Mouse (Mus musculus) cerebellum, adult 9-11 months (tissue): ENCODE results near the gene Rnf26.
A peak's percentile ranks its signal among the peaks of the same experiment; 100 is the strongest.

Experiments used
- DNase-seq: peaks from one replicate; pipeline ENCODE4 v3.0.0; 2022

The Rnf26 gene

DNA sequence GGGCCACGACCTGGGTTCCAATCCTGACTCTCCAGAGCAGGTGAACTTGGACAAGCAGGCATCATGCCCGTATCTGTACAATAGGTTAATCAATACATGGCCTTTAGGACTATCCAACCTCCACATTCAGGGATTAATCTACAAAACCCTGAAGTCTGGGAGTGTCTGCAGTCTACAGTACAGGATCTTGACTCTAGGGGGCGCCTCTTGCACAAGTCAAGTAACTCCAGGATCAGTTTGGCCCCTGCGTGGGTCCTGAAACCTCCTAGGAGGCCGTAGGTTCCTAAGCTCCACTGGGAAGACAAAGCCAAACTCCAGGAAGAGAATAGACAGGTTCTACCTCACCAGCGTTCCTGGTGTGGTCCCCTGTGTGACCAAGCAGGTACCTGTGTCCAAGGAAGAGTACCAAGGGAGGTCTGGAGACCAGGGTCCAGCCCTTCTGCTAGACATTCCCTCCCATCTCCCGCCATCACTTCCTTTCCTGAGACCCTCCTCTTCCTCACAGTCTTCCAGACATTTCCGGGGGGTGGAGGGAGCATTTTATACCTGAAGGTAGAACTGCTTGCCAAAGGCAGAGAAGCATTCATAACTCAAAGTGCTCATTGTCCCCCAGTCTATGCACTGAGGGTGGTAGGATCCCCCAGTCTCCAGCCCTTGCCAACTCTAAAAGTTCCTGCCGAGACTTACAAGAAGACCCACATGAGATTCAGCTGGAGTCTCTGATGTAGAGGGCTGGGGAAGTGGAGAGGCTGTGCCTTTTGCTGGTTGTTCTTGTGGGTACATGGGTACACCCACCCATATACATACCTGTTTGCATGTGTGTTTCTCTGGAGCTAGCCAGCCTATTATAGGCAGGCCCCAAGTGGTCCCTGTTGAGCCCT lies 38.7 kb downstream of the Rnf26 start:
- peak; percentile 77 for DNase-seq

DNA sequence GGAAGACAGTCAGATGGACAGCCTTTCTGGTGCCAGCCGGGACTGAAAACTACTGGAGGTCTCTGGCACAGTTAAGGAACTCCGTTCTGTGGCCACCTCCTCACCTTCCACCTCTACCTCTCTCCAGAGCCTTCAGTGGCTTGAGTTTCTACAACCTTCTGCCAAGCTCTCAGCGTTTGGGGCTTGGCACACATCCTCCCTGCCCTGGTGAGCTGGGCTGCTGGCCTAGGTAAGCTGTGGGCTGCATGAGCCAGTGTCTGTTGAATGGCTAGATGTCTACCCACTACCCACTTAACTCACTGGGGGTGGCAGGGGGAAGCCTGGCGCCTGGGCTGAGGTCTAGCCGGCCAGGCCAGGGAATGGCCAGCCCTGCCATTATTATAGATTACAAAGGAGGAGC lies 40.2 kb downstream of the Rnf26 start:
- DNase-seq: peak; percentile 76

DNA sequence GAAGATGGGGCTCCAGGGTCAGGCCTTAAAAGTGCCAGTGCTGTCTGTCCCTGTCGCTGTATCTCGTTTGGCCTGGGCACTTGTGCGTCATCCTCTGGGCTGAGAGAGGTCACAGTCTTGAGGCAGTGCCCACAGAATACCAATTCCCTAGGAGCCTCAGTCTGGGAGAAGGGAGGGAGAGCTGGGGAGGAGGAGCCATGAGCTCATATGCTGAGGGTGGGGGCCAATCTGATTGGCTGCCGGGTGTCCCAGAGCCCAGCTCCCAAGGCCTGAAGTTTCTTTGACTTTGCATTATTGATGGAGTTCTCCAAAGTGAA lies 40.8 kb downstream of the Rnf26 start:
- peak; percentile 69 for DNase-seq

DNA sequence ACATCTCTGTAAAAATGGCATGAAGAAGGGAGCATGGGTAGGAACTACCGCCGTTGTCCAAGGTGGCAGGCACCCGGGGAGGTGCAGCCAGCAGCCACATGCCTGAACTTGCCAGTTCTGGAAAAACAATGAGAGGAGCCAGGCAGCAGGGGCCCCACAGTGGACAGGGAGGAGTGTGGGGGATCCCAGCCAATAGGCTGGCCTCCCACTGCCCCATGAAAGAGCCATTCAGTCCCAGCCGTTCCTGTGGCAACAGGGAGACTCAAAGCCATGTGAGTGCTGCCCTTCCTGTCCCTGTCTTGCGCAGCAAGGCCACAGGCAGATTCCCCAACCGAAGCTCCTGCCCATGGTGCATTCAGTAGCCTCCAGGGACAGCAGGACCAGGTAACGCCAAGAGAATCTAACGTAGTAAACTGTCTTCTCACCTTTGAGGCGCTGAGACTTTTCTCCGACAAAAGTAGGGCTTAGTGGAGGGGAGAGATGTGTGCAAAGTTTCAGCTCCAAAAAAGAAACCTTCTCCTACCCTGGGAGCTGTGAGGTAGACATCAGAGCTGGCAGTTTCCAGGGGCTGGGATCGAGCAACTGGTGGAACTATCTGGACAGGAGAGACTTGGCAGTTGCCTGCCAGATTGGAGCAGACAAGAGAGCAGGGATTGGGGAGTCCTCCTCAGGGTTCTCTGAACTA lies 41.3 kb downstream of the Rnf26 start:
- DNase-seq: peak; percentile 72

DNA sequence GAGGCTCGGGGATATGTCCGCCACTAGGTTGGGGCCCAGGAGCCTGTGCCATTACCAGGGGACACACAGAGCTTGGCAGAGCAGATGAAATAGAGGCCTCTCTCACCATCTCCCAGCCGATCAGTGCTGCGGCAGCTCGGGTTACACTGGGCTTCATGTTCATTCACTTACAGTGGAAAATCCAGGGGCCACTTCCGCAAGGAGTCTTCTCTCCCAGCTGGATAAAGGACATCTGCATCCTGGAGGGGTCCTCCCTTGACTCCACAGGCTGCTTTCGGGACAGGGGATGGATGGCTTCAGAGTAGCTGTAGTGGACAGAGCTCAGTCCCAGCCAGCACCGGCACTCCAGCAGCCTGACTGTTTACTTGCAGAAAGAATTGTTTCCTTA lies 42.5 kb downstream of the Rnf26 start:
- no peak for DNase-seq

DNA sequence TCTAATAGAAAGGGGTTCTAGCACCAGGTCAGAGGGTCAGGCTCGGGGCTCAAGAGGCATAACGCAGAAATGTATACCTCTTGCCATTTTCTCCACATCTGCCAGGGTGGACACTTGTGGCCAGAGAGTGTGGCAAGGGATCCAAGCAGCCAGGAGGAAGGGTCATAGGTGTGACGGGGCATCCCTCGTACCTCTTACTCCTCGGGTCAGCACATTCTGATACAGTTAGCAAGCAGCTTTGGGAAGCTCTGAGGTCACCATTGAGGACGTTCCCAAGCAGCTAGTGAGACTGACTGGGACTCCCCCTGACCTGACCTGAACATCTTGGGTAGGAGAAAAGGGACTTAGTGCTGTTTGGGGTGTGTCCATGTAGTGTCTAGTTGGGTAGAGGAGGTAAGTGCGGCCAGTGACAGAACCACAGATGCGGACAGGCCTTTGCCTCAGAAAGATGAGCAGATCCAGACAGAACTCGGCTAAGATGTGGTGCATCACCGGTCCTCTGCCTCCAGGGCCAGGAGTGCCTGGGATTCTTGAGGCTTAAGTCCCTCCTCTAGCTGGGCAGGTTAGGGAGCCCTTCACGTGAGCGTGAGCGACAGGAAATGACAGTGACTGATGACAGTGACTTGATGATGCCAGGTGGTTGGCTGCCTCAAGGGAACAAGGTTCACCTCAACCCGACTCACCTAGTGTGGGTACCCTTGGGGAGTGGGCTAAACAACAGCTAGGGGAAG lies 43.0 kb downstream of the Rnf26 start:
- DNase-seq: peak; percentile 54

DNA sequence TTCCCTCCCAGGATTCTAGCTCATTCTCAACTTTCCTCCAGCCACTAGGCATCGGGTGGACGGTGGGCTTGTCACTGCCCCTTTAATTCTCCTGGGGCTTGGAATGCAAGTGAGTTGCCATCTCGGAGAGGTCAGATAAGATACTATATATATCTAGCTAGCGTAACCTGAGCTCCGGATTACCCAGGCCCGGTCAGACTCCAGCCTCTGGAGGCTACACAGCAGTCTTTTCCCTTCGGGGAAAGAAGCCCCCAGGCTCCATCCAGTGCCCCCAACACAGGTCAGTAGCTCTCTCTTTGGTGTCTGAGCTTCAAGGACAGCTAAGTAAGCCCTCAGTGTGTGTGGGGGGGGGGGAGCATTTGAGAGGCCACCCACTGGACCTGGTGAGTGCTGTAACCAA lies 44.1 kb downstream of the Rnf26 start:
- peak; percentile 43 for DNase-seq

DNA sequence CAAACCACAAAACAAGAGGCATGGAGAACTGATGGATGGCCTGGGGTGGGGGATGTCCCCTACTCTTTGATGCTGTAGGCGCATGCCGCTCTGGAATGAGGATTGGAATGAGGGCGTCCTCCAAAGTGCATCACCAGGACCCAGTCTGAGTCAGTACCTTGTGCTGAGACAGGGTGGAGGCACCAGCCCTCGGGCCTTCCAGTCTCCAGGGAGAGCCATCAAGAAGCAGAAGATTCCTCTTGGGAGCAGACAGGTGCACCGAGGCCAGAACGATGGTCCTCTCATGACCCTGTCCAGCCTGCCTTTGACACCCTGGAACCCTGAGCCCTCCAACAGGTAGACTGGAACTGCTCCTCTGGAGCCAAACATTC lies 45.4 kb downstream of the Rnf26 start:
- DNase-seq: peak; percentile 62

DNA sequence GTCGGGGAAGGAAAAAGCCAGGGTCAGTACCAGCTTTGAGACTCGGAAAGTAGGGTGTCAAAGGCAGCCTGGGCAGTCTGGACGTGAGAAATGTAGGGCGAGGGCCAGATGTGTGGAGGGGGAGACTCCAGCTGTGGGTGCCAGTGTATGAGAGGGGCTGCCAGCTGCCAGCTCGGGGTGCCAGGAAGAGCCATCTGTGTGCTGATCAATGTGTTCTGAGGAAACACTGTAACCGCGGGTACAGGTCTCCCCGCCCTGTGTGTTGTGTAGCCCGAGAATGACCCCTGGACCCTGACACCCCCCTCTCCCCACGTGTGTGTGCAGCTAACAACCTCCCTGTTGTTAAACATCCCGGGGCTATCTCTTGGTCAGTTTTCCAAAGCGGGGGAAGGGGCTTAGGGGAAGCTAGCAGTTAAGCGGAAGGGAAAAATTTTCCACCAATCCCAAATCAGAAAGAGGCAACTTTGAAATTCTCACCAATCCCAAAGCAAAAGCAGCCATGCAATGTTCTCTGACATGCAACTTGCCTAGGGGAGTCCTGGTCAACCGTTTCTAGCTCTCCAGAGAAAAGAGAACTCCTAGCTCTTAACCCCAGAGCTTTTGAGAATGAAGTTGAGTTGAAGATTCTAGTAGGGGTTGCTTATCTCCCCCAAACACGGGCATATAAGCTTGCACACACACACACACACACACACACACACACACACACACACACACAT lies 45.9 kb downstream of the Rnf26 start:
- no peak for DNase-seq

DNA sequence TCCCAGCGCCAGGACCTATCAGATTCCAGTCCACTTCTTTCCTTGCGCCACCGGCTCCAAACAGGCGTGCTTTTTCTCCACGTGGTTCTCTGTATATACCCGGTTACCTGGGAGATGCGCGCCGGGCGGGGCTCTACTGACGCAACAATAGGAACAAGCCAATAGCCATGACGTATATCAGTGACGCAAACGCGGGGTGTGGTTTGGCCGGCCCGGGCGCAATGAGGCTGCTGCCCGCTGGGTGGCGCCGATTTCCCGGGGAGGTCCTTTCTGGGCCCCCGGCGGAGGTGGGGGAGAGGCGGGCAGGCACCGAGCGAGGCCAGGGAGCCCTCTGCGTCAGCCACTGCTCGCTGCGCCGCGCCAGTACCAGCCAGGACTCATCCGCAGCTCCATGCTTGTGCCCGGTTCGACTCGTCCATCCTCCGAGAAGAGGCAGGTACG lies 46.5 kb downstream of the Rnf26 start, which contains the start of gene Usp2:
Gene Usp2 (plus strand): TSS at position 237 of the 441 bp plus-strand sequence.
- peak; percentile 99 for DNase-seq

DNA sequence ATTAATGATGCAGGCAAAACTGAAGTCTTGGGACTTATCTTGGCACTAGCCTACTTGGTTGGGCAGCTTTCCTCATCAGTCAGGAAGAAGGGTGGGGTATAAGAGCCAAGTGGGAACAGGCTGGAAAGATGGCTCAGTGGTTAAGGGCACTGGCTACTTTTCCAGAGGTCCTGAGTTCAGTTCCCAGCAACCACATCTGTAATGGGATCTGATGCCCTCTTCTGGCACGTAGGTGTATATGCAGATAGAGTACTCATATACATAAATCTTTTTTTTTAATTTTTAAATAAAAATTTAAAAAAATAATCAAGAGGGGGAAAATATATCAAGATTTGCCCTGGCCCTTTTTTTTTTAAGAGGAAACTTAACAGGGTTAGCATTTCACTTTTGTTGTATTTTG lies 48.1 kb downstream of the Rnf26 start:
- peak; percentile 31 for DNase-seq

DNA sequence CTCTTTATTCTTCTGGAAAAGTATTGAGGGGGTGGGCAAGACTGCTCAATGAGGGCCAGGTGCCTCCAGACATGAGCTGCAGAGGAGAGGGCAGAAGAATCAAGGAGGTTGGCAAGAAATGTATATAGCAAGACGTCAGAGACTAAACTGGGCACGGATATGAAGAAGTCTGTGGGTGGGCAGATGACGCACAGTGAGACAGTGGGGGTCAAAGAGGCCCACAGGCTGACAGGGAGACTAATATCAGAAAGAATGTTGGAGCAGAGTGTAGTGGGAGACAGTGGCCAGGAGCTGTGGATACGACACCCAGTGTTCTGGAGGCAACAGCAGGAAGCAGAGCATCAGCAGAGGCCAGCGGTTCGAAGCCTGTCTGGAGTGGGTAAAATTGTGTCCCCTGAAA lies 54.7 kb downstream of the Rnf26 start:
- DNase-seq: no peak

DNA sequence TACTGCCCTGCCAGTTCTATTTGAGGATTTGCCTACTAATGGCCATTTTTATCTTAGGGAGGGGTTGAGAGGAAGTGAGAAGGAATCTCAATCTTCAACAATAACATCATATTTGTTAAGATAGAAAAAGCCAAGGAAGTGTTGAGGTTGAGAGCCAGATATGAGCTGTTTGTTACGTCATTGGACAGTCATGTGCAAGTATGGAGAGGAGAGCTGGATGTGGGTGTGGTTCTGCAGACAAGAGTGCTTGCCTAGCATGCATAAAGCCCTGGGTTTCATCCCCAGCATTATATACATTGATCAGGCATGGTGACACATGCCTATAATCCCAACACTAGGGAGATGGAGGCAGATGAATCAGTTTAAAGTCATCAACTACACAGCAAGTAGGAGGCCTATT lies 59.4 kb downstream of the Rnf26 start:
- DNase-seq: no peak

DNA sequence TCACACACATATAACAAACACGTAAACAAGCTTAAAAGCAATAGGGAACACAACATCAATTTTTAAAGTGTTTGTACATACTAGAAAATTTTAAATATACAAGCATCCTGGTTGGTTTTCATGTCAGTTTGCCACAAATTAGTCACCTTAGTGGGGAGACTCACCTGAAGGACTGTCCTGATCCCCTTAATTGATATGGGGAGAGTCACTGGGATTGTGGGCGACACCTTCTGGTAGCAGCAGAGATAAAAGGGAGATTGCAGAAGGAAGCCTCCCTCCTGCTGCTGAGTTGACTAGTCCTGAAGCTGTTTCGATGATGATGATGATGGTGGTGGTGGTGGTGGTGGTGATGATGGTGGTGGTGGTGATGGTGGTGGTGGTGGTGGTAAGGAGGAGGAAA lies 60.5 kb downstream of the Rnf26 start:
- no peak for DNase-seq

DNA sequence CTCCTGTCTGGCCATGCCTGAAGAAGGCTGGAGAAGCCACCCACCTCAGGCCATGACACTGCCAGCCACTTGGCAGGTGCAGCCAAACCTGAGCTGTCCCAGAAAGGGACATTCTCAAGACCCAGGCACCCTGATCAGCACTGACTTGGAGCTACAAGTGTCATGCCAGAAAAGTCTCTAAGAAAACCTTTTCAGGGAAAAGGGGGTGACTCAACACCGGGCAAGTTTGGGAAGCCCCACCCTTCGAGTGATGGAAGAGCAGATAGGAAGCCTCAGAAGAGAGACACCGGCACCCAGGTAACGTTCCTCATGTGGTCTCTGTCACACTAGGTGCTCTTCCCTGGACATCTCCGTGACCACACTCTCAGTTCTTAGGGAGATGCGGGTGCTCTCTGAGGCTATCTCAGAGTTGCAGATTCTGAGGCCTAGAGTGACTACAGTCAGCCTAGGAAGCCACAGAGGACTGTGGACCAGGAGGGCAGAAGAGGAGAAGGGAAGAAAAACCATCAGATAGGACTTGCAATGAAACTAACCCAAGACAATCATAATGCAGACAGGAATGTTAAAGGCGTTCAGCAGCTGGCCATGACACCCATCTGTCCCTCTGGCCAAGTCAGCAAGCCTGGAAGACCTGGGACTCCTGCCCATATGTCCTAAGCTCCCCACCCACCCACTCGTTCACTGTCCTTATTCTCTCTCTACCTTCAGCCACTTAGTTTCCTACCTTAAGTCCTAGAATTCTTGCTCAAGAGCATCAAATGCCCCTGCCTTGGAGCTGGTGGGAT lies 63.7 kb downstream of the Rnf26 start:
- DNase-seq: no peak

DNA sequence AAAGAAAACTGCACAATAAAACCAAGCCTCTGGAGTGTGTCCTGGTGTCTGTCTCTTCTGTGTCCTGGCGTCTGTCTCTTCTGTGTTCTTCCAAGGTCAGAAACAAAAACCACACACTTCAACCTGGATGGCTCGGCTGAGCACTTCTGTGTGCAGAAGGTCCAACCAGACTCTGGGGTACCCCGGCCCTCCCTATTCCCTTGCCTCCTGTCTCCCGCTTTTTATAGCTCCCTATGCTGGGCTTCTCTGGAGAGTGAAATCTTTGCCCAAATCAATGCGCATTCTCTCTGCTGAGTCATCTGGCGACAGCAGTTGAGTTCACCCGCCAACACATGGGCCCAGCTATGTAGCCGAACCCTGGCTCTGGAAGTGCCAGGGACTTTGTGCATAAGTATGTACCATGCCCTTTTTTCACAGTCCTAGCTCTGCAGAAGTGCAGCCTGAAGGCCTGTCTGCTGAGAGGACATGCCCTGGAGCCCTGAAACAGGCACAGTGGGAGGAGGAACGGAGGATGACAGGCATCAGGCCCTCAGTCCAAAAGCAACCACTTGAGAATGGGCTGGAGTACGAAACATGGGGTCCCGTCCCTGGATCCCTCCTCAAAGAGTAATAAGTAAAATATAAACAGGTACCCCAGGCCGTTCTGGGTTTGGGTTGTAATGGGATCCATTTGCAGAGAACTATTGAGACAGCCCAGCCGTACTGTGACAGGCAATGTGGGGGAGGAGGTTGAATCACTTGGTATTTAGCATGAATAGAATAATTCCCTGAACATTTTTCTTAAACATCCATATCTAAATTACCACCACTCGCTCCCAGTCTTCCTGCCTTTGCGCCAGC lies 64.6 kb downstream of the Rnf26 start:
- peak; percentile 91 for DNase-seq

DNA sequence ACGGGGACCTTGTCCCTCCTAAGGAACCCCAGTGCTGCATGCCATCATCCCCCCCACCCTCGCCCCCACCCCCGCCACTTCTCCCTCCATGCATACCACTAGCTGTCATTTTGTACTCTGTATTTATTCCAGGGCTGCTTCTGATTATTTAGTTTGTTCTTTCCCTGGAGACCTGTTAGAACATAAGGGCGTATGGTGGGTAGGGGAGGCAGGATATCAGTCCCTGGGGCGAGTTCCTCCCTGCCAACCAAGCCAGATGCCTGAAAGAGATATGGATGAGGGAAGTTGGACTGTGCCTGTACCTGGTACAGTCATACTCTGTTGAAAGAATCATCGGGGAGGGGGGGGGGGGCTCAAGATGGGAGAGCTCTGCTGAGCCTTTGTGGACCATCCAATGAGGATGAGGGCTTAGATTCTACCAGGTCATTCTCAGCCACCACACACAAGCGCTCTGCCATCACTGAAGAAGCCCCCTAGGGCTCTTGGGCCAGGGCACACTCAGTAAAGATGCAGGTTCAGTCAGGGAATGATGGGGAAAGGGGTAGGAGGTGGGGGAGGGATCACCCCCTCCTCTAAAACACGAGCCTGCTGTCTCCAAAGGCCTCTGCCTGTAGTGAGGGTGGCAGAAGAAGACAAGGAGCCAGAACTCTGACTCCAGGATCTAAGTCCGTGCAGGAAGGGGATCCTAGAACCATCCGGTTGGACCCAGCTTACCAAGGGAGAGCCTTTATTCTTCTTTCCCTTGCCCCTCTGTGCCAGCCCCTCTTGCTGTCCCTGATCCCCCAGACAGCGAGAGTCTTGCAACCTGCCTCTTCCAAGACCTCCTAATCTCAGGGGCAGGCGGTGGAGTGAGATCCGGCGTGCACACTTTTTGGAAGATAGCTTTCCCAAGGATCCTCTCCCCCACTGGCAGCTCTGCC lies 65.5 kb downstream of the Rnf26 start:
- peak; percentile 90 for DNase-seq

DNA sequence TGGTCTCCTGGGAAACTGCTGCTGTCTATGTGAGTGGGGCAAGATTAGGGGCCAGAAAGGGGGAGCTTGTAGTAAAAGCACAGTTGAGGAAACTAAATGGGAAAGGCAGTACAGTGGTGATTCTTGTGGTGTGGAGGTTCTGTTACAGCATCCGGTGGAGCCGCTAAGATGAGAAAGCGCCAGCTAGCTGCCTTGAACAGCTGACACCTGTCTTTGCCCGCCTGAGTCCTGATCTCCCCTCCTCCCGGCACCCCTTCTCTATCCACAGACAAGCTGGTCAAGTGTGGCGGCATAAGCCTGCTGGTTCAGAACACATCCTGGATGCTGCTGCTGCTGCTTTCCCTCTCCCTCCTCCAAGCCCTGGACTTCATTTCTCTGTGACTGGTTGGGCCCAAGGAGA lies 66.2 kb downstream of the Rnf26 start:
- no peak for DNase-seq

DNA sequence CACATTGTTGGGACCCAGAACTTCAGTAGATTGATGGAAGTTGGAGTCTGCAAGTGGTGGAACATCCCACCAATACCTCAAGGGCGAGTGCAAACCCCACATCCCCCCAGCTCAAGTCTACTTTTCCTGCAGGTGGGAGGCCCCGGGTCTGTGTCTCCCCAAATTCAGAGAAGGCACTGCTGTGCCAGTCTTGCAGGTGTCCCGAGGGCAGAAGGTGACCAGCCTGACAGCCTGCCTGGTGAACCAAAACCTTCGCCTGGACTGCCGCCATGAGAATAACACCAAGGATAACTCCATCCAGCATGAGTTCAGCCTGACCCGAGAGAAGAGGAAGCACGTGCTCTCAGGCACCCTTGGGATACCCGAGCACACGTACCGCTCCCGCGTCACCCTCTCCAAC lies 66.9 kb downstream of the Rnf26 start:
- peak; percentile 15 for DNase-seq

DNA sequence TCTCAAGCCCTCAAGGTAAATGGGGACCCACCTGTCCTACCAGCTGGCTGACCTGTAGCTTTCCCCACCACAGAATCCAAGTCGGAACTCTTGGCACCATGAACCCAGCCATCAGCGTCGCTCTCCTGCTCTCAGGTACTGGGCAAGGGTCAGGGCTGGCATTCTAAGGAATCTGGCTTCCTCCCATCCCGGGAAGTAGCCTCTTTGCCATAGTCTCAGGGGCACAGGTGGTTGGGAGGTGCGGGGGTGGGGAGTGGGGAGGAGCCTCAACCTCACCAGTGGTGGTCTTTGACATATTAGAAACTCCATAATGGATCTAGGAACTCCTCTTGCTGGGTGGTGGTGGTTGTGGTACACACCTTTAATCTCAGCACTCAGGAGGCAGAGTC lies 67.4 kb downstream of the Rnf26 start:
- DNase-seq: no peak
